Mouse (Mus musculus): Measurements from ENCODE around the gene Arl13b. TPM values are rescaled to one million over a fixed set of nuclear protein-coding genes. Genes with fewer than 3 reads are reported as not detected.

Gene Arl13b
- total and polyA plus RNA-seq, 3 experiments: 9.3 to 14.5 (median 10.9) TPM

DNA sequence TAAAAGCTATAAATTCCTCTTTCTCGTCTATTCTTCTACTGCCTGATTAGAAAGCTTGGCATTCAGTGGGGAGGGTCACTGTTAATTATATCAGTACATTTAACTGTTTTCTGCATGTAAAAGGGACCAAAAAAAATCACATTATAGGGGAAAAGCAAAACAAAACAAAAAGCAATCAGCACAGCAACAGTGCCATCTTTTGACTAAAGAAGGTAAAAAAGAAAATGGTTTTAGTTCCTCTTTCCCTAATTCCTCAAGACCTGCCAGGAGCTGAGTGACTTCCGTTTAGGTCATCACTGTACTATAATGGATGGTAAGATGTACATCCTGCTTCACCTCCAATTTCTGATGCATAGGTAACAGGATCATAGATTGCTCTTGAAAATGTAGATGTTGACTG lies 101.0 kb downstream of the Arl13b start (continued):
- TF ChIP-seq USF2 (conservative IDR thresholded peaks at IDR 0.05; ENCODE audit: low read depth, low read length) (no peak), JUND (conservative IDR thresholded peaks at IDR 0.05; ENCODE audit: low read depth, low read length) (peak; percentile 26; the same call in 1 of the 2 replicates), MAFK (IDR thresholded peaks at IDR 0.05; ENCODE audit: insufficient replicate concordance, low read length) (no peak)

Other genes starting within 250 kb of the Arl13b start
- gene Nsun3, start 60.2 kb downstream of the Arl13b start, total RNA-seq (2012; rRNA removed): 8.4 and 10.1 TPM in 2 replicates
- 11.6 and 12.2 TPM in 2 replicates for gene Nsun3, start 60.2 kb downstream of the Arl13b start, total RNA-seq (2014; rRNA removed)
- 13.4 and 15.3 TPM in 2 replicates for gene Nsun3, start 60.2 kb downstream of the Arl13b start, polyA plus RNA-seq (2012; ENCODE audit: insufficient read length, low read depth)
- not detected in 2 replicates for gene Stx19, start 32.4 kb downstream of the Arl13b start, total RNA-seq (2012; rRNA removed)
- not detected in 2 replicates for gene Stx19, start 32.4 kb downstream of the Arl13b start, total RNA-seq (2014; rRNA removed)
- gene Stx19, start 32.4 kb downstream of the Arl13b start, polyA plus RNA-seq (2012; ENCODE audit: insufficient read length, low read depth): 0.08 and 0.11 TPM in 2 replicates
- gene Pros1, start 7.3 kb upstream of the Arl13b start, total RNA-seq (2012; rRNA removed): 8.4 and 9.7 TPM in 2 replicates
- 1.3 and 2.3 TPM in 2 replicates for gene Pros1, start 7.3 kb upstream of the Arl13b start, total RNA-seq (2014; rRNA removed)
- 1.6 and 1.8 TPM in 2 replicates for gene Pros1, start 7.3 kb upstream of the Arl13b start, polyA plus RNA-seq (2012; ENCODE audit: insufficient read length, low read depth)

Data from CH12.LX (cell line).